Mouse (Mus musculus): Measurements from ENCODE around the gene Trim56.

The Trim56 gene

DNA sequence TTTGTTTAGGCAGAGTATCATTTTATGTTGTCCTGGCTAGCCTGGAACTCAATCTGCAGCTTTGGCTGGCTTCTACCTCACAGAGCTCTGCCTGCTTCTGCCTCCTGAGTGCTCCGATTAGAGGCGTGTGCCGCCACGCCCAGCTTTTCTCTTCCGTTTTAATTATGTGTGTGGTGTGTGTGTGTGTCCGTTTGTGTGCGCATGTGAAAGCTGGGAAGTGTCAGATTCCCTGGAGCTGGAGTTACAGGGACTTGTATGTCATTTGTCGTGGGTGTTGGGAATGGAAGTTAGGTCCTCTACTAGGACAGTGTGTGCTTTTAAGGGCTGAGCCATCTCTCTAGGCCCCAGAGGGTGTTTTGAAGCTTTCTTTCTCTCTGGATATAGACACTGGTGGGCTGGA lies 42.9 kb downstream of the Trim56 start:
- DNase-seq = peak; percentile 28

DNA sequence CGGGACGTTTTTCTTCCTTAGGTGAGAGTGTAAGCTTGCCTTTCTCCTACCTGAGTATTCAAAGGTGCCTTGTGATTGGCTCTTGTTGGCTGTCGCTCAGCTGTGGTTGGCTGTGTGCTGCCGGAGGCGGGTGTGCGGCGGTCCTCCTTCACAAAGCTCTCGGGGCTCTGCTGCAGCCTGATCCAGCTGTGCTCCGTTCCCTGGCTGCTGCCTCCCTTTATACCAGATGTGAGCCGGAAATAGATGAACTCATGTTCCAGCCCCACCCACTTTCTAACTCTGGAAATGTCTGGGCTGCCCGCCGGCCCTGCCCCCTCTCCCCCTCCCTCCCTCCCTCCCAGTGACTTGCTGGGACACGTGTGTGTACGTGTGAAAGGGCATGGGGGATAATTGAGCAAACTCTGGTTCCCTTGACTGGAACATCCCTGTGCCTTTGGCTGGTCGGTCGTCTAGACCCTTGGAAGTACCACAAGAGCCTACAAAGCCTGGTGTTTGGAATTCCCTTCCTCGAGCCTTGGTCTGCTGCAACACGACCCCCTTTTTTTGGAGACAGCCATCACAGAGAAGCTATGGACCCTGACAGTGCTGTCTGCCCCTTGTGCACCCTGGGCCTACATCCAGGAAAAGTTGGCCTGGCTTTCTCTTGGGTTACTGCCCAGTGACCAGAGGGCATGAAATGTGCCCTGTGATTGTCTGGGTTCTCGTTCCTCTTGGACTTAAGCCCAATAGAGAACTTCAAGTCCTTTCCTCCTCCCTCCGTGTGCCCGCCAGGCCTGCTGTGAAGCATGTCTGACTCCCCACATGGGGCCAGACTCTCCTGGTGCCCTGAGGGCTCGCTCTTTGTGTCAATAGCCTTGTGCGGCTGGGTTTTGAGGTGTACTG lies 43.7 kb downstream of the Trim56 start, which contains the start of gene Serpine1:
TSS of gene Serpine1 (minus strand) at position 190 of the 882 bp plus-strand sequence.
- DNase-seq = peak; percentile 92

DNA sequence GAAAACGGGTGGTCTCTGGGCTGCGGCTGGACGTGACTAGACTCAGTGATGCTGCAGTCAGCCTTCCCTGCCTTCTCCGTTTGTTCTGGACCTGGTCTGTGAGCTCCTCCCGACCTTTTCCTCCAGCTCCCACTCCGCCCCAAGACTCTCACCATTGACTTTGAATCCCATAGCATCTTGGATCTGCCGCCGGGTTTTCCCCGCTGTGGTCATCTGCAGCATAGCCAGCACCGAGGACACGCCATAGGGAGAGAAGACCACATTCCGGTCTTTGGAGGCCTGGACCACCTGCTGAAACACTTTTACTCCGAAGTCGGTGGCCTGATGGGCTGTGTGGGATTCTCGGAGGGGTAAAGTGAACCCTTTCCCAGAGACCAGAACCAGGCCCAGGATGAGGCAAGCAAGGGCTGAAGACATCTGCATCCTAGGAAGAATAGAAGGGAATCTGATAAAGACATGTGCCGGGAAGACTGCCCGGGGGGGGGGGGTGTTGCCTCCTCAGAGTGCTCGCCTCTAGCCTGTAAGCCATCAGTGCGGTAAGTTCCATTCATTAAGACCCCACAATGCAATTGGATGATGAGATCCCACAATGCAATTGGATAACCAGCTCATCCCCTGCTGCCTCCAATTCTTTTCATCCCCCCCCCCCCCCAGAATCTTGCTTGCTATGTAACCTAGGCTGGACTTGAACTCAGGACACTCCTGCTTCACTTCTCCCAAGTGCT lies 45.0 kb downstream of the Trim56 start:
- DNase-seq = no peak

DNA sequence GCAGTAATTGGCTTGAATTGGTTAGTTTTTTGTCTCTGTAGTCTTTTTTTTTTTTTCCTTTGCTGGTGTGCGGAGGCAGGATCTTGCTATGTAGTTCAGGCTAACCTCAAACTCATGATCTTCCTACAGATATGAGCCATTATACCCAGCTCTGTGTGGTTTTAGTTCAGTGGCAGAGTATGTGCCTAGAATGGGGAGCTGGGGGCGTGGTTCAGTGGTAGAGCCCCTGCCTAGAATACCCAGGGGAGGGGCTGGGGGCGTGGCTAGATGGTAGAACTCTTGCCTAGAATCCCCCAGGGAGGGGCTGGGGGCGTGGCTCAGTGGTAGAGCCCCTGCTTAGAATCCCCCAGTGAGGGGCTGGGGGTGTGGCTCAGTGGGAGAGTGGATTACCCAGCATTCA lies 47.3 kb downstream of the Trim56 start:
- DNase-seq = no peak

DNA sequence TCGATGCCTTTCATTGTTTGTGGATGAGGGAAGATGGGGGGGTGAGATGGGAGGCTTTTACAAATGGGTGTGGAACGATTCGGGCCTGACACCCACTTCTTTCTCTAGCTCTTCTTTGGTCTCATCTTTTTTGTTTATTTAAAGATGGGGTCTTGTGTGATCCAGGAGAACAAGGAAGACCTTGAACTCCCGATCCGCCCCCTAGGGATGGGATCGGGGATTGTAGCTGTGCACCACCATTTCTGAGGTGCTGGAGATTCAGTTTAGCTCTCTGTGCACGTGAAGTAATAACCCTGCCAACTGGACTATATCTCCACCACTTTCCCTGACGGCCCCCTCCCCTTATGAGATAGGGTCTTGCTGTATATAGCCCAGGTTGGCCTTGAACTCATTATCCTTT lies 50.1 kb downstream of the Trim56 start:
- no peak for DNase-seq

DNA sequence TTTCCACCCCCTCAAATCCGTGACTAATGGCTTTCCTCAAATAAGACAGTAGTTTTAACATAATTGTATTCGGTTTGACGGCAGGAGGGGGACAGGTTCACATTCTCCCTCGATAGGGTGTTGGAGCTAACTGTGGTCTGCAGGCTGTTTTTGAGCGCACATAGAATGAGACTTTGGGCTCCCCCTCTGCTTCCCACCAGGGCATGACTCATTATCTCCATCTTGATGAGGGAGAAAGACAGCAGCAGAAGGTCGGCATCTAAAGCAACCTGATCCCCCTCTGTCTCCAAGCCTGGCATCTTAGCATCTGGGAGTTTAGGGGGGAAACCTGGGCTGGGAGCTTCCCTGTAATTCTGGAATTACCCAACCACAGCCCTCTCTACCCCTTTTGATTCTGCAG lies 50.6 kb downstream of the Trim56 start:
- no peak for DNase-seq

DNA sequence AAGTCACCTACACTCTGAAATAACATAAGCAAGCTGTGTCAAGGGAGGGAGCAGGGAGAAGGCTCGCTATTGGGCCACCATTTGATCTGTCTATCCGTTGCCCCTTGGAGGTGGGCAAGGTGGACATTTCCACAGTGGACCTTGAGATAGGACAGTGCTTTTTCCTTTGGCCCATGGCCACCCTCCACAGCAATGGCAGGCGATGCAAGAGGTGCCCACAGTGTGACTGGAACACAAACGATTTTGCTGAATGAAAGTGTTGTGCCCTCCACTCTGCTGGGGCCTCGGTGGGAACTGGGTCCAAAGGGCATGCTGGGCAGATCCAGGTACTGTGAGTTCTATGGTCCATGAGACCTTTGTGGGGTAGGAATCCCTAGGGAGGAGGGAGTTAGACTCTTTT lies 53.4 kb downstream of the Trim56 start:
- no peak for DNase-seq

DNA sequence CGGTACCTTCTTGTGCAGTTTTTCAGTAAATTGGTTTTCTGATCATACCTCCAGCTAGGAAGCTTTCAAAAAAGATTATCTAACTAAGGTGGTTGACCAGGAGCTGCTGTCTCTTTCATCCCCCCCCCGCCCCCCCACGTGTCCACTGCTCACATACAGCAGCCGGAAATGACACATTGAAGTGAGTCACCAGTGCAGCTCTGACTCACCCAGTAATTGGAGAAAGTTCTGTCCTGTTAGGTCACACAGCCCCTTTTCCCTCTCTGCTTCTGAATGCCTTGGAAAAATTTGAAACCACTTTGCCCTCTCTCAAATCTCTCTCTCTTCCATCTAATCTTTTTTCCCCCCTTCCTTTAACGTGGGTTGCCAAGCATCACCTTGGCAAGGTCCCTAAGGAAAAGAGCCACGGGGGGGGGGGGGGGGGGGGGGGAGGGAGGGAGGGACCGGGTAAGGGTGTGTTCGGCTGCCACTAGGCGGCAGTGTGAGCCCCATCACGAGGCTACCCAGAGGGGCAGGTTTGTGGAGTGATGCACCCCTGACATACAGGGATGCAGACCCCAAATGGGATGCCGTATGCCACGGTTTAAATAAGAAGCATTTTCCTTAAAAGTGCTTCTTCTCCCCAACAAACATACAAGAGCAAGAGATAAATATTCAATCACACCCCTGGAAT lies 54.1 kb downstream of the Trim56 start:
- peak; percentile 79 for DNase-seq
